Mouse (Mus musculus) fibroblast of lung, adult 2 months (primary cell): ENCODE data around the gene Ptov1.

Source experiments
- DNase-seq: peaks from one replicate; pipeline ENCODE4 v3.0.0-alpha.2; 2011; ENCODE audit warnings: low read depth

Ptov1 gene

DNA sequence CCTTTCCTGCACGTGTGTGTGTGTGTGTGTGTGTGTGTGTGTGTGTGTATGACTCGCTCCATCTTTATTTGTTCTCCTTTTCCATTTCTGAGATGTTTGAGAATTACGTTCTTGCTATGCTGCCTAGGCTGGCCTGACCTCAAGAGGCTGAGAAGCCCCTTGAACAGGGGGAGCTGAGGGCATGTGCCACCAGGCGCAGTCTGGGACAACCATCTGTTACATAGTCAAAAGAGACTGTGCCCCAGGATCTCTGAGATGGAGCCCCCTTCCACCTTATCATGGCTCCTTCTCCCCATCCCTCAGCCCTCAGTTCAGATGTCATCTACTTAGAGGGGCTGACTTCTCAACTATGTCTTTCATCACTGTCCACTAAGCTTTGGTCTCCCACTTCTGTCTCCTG, 55.2 kb downstream of the Ptov1 start:
- DNase-seq = no peak

DNA sequence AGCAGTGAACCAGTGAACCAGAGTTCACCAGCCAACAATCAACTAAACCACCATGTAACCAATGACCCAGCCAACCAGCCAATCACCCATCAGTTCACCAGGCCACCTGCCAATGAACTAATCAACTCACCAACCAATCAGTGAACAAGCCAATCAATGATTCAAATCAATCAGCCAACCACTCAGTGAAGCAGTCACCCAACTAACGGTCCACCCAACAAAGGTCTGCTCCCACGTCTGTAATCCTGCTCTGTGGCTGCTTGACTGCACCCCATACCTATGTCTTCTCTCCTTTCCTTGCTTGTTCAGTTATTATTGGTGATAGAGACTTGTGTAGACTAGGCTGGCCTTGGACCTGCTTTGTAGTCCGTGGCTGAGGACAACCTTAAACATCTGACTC, 55.6 kb downstream of the Ptov1 start:
- DNase-seq = no peak
